Comparison of ENCODE assay signal across 9 mouse cellular contexts in genomic region chr5:64860900-64861470, GRCm38 (mm10). TPM values are rescaled to one million over a fixed set of nuclear protein-coding genes. Genes with fewer than 3 reads are reported as not detected.
DNase-seq lines count a peak whose midpoint lies in the region; ATAC-seq and TF ChIP-seq lines count a peak whose summit lies in the region.
"Had no signal": no experiment of that assay in that cellular context is flagged by ENCODE, and none has a peak within 500 bp of the region (broad histone marks: within the 10 kb centered on the region; RNA-seq: fewer than 3 reads in every experiment).

No protein-coding gene starts in this region.

- peak overlapping the region; percentile 77 for H3K27ac ChIP-seq in heart, embryonic 13.5 days (replicated peaks)
- peak overlapping the region; percentile 73 for H3K27ac ChIP-seq in limb, embryonic 14.5 days (replicated peaks; ENCODE audit: low read depth, low read length)

- H3K4me2 ChIP-seq in heart, embryonic 13.5 days: peak overlapping the region; percentile 54
- peak overlapping the region; percentile 28; the same call in 1 of the 2 replicates for H3K4me2 ChIP-seq in limb, embryonic 14.5 days (replicated peaks; ENCODE audit: low read depth, low read length, severe bottlenecking)
- H3K4me2 ChIP-seq: neural tube, embryonic 13.5 days had no signal

- peaks cover 40% of the 10 kb centered on the region for H3K4me1 ChIP-seq in heart, embryonic 13.5 days
- peaks cover 21% of the 10 kb centered on the region for H3K4me1 ChIP-seq in limb, embryonic 14.5 days (ENCODE audit: control insufficient read depth, insufficient read depth, low read length)

- H3K4me3 ChIP-seq in heart, embryonic 13.5 days: no peak overlapping the region
- H3K4me3 ChIP-seq in limb, embryonic 14.5 days (replicated peaks; ENCODE audit: low read length): no peak overlapping the region
- H3K4me3 ChIP-seq: neural tube, embryonic 13.5 days had no signal

- no peaks in the 10 kb centered on the region for H3K36me3 ChIP-seq in heart, embryonic 13.5 days
- no peaks in the 10 kb centered on the region for H3K36me3 ChIP-seq in limb, embryonic 14.5 days (ENCODE audit: control insufficient read depth, insufficient read depth, low read length)
- no peaks in the 10 kb centered on the region for H3K36me3 ChIP-seq in splenic B cell, adult 2 months (ENCODE audit: control insufficient read depth, insufficient read depth, low read length, poor library complexity, severe bottlenecking)
- H3K36me3 ChIP-seq: neural tube, embryonic 13.5 days had no signal

- H3K9ac ChIP-seq in heart, embryonic 13.5 days: peak overlapping the region; percentile 70
- 0 out of 2 replicates have a peak overlapping the region, but pooled peaks have one; percentile 21 for H3K9ac ChIP-seq in limb, embryonic 14.5 days (ENCODE audit: low read depth, low read length, severe bottlenecking)
- H3K9ac ChIP-seq: neural tube, embryonic 13.5 days had no signal

- 50% methylated on average over 5 of the region's 5 CpGs for WGBS in heart, embryonic 13.5 days
- 65% methylated on average over 5 of the region's 5 CpGs for WGBS in limb, embryonic 14.5 days

- intact Hi-C loops in left cerebral cortex, postnatal 14 days (cut with DNase I): loop anchor here (5.0 kb wide), 3 partner anchors 34 to 574 kb away; no protein-coding TSS in a partner anchor

- DNase-seq in retina, postnatal 1 day: peak; percentile 27
- DNase-seq in retina, embryonic 14.5 days (ENCODE audit: low spot score): no peak
- no peak for DNase-seq in limb, embryonic 14.5 days (ENCODE audit: low spot score)
- DNase-seq in splenic B cell, adult 2 months (ENCODE audit: low read depth, low spot score): peak; percentile 36
- DNase-seq in layer of hippocampus, postnatal 36 days: no peak
- DNase-seq in left cerebral cortex, postnatal 14 days (ENCODE audit: low spot score in 2 of 2): no peak
- no peak for DNase-seq in MN1 (ENCODE audit: low spot score)

- peaks cover 3% of the 10 kb centered on the region; the same call in 1 of the 2 replicates for H3K9me3 ChIP-seq in heart, embryonic 13.5 days
- H3K9me3 ChIP-seq in limb, embryonic 14.5 days (ENCODE audit: control insufficient read depth, low read length): peaks cover 2% of the 10 kb centered on the region; the same call in 1 of the 2 replicates

- H3K27me3 ChIP-seq in heart, embryonic 13.5 days (replicated peaks): no peaks in the 10 kb centered on the region
- H3K27me3 ChIP-seq in limb, embryonic 14.5 days (ENCODE audit: control insufficient read depth, insufficient read depth, low read length): no peaks in the 10 kb centered on the region
- no peaks in the 10 kb centered on the region for H3K27me3 ChIP-seq in splenic B cell, adult 2 months (ENCODE audit: control insufficient read depth, insufficient read depth, low read length, poor library complexity, severe bottlenecking)
- H3K27me3 ChIP-seq: neural tube, embryonic 13.5 days had no signal

- no peak for TF ChIP-seq POLR2A in limb, embryonic 14.5 days (IDR thresholded peaks at IDR 0.05; ENCODE audit: borderline replicate concordance, extremely low read depth, insufficient read depth, insufficient read length)

- ATAC-seq in heart, embryonic 13.5 days (ENCODE audit: extremely low read depth, insufficient number of reproducible peaks, low FRiP score, low TSS enrichment): no peak
- no peak for ATAC-seq in limb, embryonic 14.5 days (ENCODE audit: low FRiP score, low read depth)

RNA-seq across cellular contexts. Expression of gene Klf3, which starts 57.8 kb away (rescaled TPM):
- polyA plus RNA-seq in heart, embryonic 13.5 days (2015; fragmentation: Nextera tagmentation; extraction: Ambion mirVana): 49.8 TPM in 2 replicates
- 38.2 and 70.8 TPM in 2 replicates for polyA plus RNA-seq in limb, embryonic 14.5 days (2012; rRNA removed)
- polyA plus RNA-seq in limb, embryonic 14.5 days (2014; fragmentation: Nextera tagmentation; extraction: Ambion mirVana): 76.0 and 76.7 TPM in 2 replicates
- 10 to 100 TPM; 49.7 to 52.7 TPM for total RNA-seq in layer of hippocampus, postnatal 36 days (2021)
- 10 to 100 TPM; 24.2 to 31.2 TPM for total RNA-seq in left cerebral cortex, postnatal 14 days (2021)

Comparison
In these comparisons a context has a peak if more than half of its experiments do, and no peak if none do; other contexts are left out.
1. DNase-seq: peak in retina, postnatal 1 day (single experiment) and splenic B cell, adult 2 months (single experiment); none in retina, embryonic 14.5 days (single experiment), limb, embryonic 14.5 days (single experiment), layer of hippocampus, postnatal 36 days (0 of 2), left cerebral cortex, postnatal 14 days (0 of 2) and MN1 (single experiment).